Mouse (Mus musculus) embryonic facial prominence, embryonic 13.5 days (tissue): ENCODE data around the gene Heatr5b. TPM values are rescaled to one million over a fixed set of nuclear protein-coding genes. Genes with fewer than 3 reads are reported as not detected.

Experiments
- ATAC-seq: fragments of 200-750 bp; cut with Nextera tagmentation; 2 replicates; pipeline ENCODE4 v1.8.0; 2017; ENCODE audit warnings: low read depth; ENCODE audit not compliant: insufficient number of reproducible peaks, insufficient read depth, low FRiP score, low TSS enrichment
- H3K27ac ChIP-seq: fragments of 300-500 bp; sonication (generic); 2 replicates; pipeline ENCODE4 v1.5.1; 2015; ENCODE audit warnings: moderate library complexity, mild to moderate bottlenecking, inconsistent platforms
- H3K27me3 ChIP-seq: fragments of 300-500 bp; sonication (generic); 2 replicates; pipeline ENCODE4 v1.6.1; 2015; ENCODE audit warnings: mild to moderate bottlenecking, inconsistent platforms
- H3K36me3 ChIP-seq: fragments of 300-500 bp; sonication (generic); 2 replicates; pipeline ENCODE4 v1.6.1; 2015; ENCODE audit warnings: mild to moderate bottlenecking, inconsistent platforms
- H3K4me1 ChIP-seq: fragments of 300-500 bp; sonication (generic); 2 replicates; pipeline ENCODE4 v1.6.1; 2015; ENCODE audit warnings: inconsistent platforms
- H3K4me2 ChIP-seq: fragments of 300-500 bp; sonication (generic); 2 replicates; pipeline ENCODE4 v1.6.1; 2015; ENCODE audit warnings: moderate library complexity, mild to moderate bottlenecking, inconsistent platforms
- H3K4me3 ChIP-seq: fragments of 300-500 bp; sonication (generic); 2 replicates; pipeline ENCODE4 v1.5.1; 2015; ENCODE audit warnings: mild to moderate bottlenecking, inconsistent platforms
- H3K9ac ChIP-seq: fragments of 300-500 bp; sonication (generic); 2 replicates; pipeline ENCODE4 v1.6.1; 2015; ENCODE audit warnings: mild to moderate bottlenecking, inconsistent platforms
- H3K9me3 ChIP-seq: fragments of 300-500 bp; sonication (generic); 2 replicates; pipeline ENCODE4 v1.6.1; 2016; ENCODE audit warnings: inconsistent platforms
- WGBS: fragments of 180-500 bp; shearing (Covaris S2); methylation state at CpG from one replicate; pipeline ENCODE4 v1.1.7; 2015; ENCODE audit warnings: mixed read lengths; 5-methylcytosine and 5-hydroxymethylcytosine counted together
- polyA plus RNA-seq: library from polyadenylated mRNA; unstranded; fragments of >200 nt; fragmentation: Nextera tagmentation; extraction: Ambion mirVana; gene quantifications from 2 replicates; pipeline ENCODE4 v1.2.1, GENCODE M21; 2015

Heatr5b gene
- 16.3 and 17.5 TPM in 2 replicates for polyA plus RNA-seq

GRCm38 (mm10) chr17:78834856-78835835 is at the start of gene Heatr5b, which contains the start of gene Gpatch11:
TSS of gene Heatr5b (minus strand) at chr17:78835364.
TSS of gene Gpatch11 (plus strand) at chr17:78835567.
- no peaks in the 10 kb centered on the region for H3K9me3 ChIP-seq
- under 1% methylated on average over 81 of the region's 81 CpGs for WGBS
- peak within 1 kb of the TSS; percentile 92 for H3K9ac ChIP-seq
- H3K27ac ChIP-seq, result peak within 1 kb of the TSS; percentile 88
- ATAC-seq, result peak; percentile 98
- 0 out of 2 replicates have a peak, but pooled peaks cover 4% of the 10 kb centered on the region for H3K4me1 ChIP-seq
- H3K4me2 ChIP-seq, result peak within 1 kb of the TSS; percentile 85
- H3K36me3 ChIP-seq, result peaks cover 28% of the 10 kb centered on the region
- peak within 1 kb of the TSS; percentile 87 for H3K4me3 ChIP-seq
- H3K27me3 ChIP-seq, result no peaks in the 10 kb centered on the region

- no peak for ATAC-seq
- Histone ChIP-seq H3K27ac (no peak overlapping the region), H3K4me2 (0 out of 2 replicates have a peak overlapping the region, but pooled peaks have one; percentile 67), H3K4me3 (no peak overlapping the region), H3K9ac (no peak overlapping the region), H3K9me3 (no peaks in the 10 kb centered on the region), H3K4me1 (peaks cover 8% of the 10 kb centered on the region), H3K27me3 (no peaks in the 10 kb centered on the region), H3K36me3 (peaks cover under 1% of the 10 kb centered on the region; the same call in 1 of the 2 replicates)
- 92% methylated on average over 4 of the region's 4 CpGs for WGBS
These were observed 48.1 kb upstream of the Heatr5b start for GRCm38 (mm10) chr17:78883291-78883690.

GRCm38 (mm10) chr17:78882401-78883112 is 47.4 kb upstream of the Heatr5b start, which contains the start of gene Eif2ak2:
TSS of gene Eif2ak2 (minus strand) at chr17:78882573.
- Histone ChIP-seq H3K27me3 (no peaks in the 10 kb centered on the region), H3K4me2 (peak within 1 kb of the TSS; percentile 67), H3K27ac (peak within 1 kb of the TSS; percentile 72), H3K36me3 (peaks cover 7% of the 10 kb centered on the region), H3K4me3 (peak within 1 kb of the TSS; percentile 55), H3K9me3 (no peaks in the 10 kb centered on the region), H3K9ac (peak within 1 kb of the TSS; percentile 80), H3K4me1 (peaks cover 8% of the 10 kb centered on the region)
- ATAC-seq, result peak; percentile 90
- WGBS, result 1% methylated on average over 28 of the region's 28 CpGs

- H3K9ac ChIP-seq, result peak overlapping the region; percentile 80
- peak overlapping the region; percentile 55 for H3K4me3 ChIP-seq
- WGBS, result 18% methylated on average over 4 of the region's 7 CpGs
- ATAC-seq, result peak; percentile 33; the same call in 1 of the 2 replicates
- H3K27ac ChIP-seq, result peak overlapping the region; percentile 72
- no peaks in the 10 kb centered on the region for H3K27me3 ChIP-seq
- peaks cover 8% of the 10 kb centered on the region for H3K4me1 ChIP-seq
- H3K9me3 ChIP-seq, result no peaks in the 10 kb centered on the region
- peak overlapping the region; percentile 67 for H3K4me2 ChIP-seq
- peaks cover 13% of the 10 kb centered on the region for H3K36me3 ChIP-seq
These were observed 46.7 kb upstream of the Heatr5b start for GRCm38 (mm10) chr17:78881878-78882304.

GRCm38 (mm10) chr17:78873886-78874285 is 38.7 kb upstream of the Heatr5b start:
- no peak for ATAC-seq
- no peak overlapping the region for H3K4me3 ChIP-seq
- H3K4me2 ChIP-seq, result no peak overlapping the region
- H3K9me3 ChIP-seq, result no peaks in the 10 kb centered on the region
- H3K27ac ChIP-seq, result no peak overlapping the region
- WGBS, result 90% methylated on average over 6 of the region's 6 CpGs
- no peaks in the 10 kb centered on the region for H3K4me1 ChIP-seq
- no peaks in the 10 kb centered on the region for H3K27me3 ChIP-seq
- peaks cover 36% of the 10 kb centered on the region for H3K36me3 ChIP-seq
- H3K9ac ChIP-seq, result no peak overlapping the region

GRCm38 (mm10) chr17:78856243-78856642 is 21.1 kb upstream of the Heatr5b start:
- H3K36me3 ChIP-seq, result peaks cover 62% of the 10 kb centered on the region
- H3K4me3 ChIP-seq, result no peak overlapping the region
- H3K4me2 ChIP-seq, result no peak overlapping the region
- no peak overlapping the region for H3K27ac ChIP-seq
- 85% methylated on average over 10 of the region's 10 CpGs for WGBS
- no peaks in the 10 kb centered on the region for H3K9me3 ChIP-seq
- no peaks in the 10 kb centered on the region for H3K4me1 ChIP-seq
- H3K27me3 ChIP-seq, result no peaks in the 10 kb centered on the region
- H3K9ac ChIP-seq, result no peak overlapping the region
- ATAC-seq, result no peak

- H3K4me1 ChIP-seq, result no peaks in the 10 kb centered on the region
- H3K9ac ChIP-seq, result no peak overlapping the region
- no peaks in the 10 kb centered on the region for H3K9me3 ChIP-seq
- H3K4me3 ChIP-seq, result no peak overlapping the region
- H3K4me2 ChIP-seq, result no peak overlapping the region
- ATAC-seq, result no peak
- no peaks in the 10 kb centered on the region for H3K27me3 ChIP-seq
- H3K36me3 ChIP-seq, result peaks cover 78% of the 10 kb centered on the region
- no peak overlapping the region for H3K27ac ChIP-seq
- 91% methylated on average over 7 of the region's 7 CpGs for WGBS
These were observed 7.2 kb upstream of the Heatr5b start for GRCm38 (mm10) chr17:78842271-78842928.

GRCm38 (mm10) chr17:78836056-78836455 is 892 bp upstream of the Heatr5b start:
- H3K9ac ChIP-seq, result peak overlapping the region; percentile 71
- peak overlapping the region; percentile 88 for H3K27ac ChIP-seq
- 0 out of 2 replicates have a peak, but pooled peaks cover 4% of the 10 kb centered on the region for H3K4me1 ChIP-seq
- H3K27me3 ChIP-seq, result no peaks in the 10 kb centered on the region
- peaks cover 27% of the 10 kb centered on the region for H3K36me3 ChIP-seq
- peak overlapping the region; percentile 87 for H3K4me3 ChIP-seq
- ATAC-seq, result no peak
- peak overlapping the region; percentile 85 for H3K4me2 ChIP-seq
- no peaks in the 10 kb centered on the region for H3K9me3 ChIP-seq
- 27% methylated on average over 2 of the region's 2 CpGs for WGBS

- ATAC-seq, result no peak
- H3K27ac ChIP-seq, result no peak overlapping the region
- no peak overlapping the region for H3K4me3 ChIP-seq
- 90% methylated on average over 13 of the region's 13 CpGs for WGBS
- H3K9me3 ChIP-seq, result no peaks in the 10 kb centered on the region
- H3K9ac ChIP-seq, result no peak overlapping the region
- H3K27me3 ChIP-seq, result no peaks in the 10 kb centered on the region
- no peaks in the 10 kb centered on the region for H3K4me1 ChIP-seq
- peaks cover 75% of the 10 kb centered on the region for H3K36me3 ChIP-seq
- no peak overlapping the region for H3K4me2 ChIP-seq
These were observed 10.8 kb downstream of the Heatr5b start for GRCm38 (mm10) chr17:78824346-78824745.

GRCm38 (mm10) chr17:78809582-78809981 is 25.6 kb downstream of the Heatr5b start:
- 93% methylated on average over 3 of the region's 3 CpGs for WGBS
- no peak for ATAC-seq
- no peaks in the 10 kb centered on the region for H3K4me1 ChIP-seq
- no peak overlapping the region for H3K9ac ChIP-seq
- H3K9me3 ChIP-seq, result no peaks in the 10 kb centered on the region
- no peaks in the 10 kb centered on the region for H3K27me3 ChIP-seq
- peaks cover 45% of the 10 kb centered on the region for H3K36me3 ChIP-seq
- no peak overlapping the region for H3K27ac ChIP-seq
- no peak overlapping the region for H3K4me3 ChIP-seq
- no peak overlapping the region for H3K4me2 ChIP-seq

GRCm38 (mm10) chr17:78809019-78809418 is 26.1 kb downstream of the Heatr5b start:
- Histone ChIP-seq H3K27me3 (no peaks in the 10 kb centered on the region), H3K36me3 (peaks cover 43% of the 10 kb centered on the region), H3K9me3 (no peaks in the 10 kb centered on the region), H3K9ac (no peak overlapping the region), H3K4me3 (no peak overlapping the region), H3K4me1 (no peaks in the 10 kb centered on the region), H3K27ac (no peak overlapping the region), H3K4me2 (no peak overlapping the region)
- no peak for ATAC-seq
